Mouse (Mus musculus) heart, embryonic 11.5 days (tissue): ENCODE measurements around the gene Gm6096. TPM values are rescaled to one million over a fixed set of nuclear protein-coding genes. Genes with fewer than 3 reads are reported as not detected.
A peak's percentile ranks its signal among the peaks of the same experiment; 100 is the strongest.

Experiments used
- ATAC-seq: fragments of 200-750 bp; cut with Nextera tagmentation; replicated peaks from 2 replicates; pipeline ENCODE4 v1.8.0; 2017; ENCODE audit warnings: moderate library complexity; ENCODE audit not compliant: insufficient number of reproducible peaks, low FRiP score, low TSS enrichment
- H3K27ac ChIP-seq: fragments of 300-500 bp; sonication (generic); 2 replicates; pipeline ENCODE4 v1.5.1; 2014; ENCODE audit warnings: mild to moderate bottlenecking, low read depth, low read length
- H3K27me3 ChIP-seq: fragments of 300-500 bp; sonication (generic); 2 replicates; pipeline ENCODE4 v1.6.1; 2014; ENCODE audit warnings: mild to moderate bottlenecking, low read length, mixed read lengths; ENCODE audit not compliant: control insufficient read depth, insufficient read depth
- H3K36me3 ChIP-seq: fragments of 300-500 bp; sonication (generic); 2 replicates; pipeline ENCODE4 v1.6.1; 2014; ENCODE audit warnings: mild to moderate bottlenecking, low read length, moderate library complexity, mixed read lengths; ENCODE audit not compliant: control insufficient read depth, insufficient read depth
- H3K4me1 ChIP-seq: fragments of 300-500 bp; sonication (generic); 2 replicates; pipeline ENCODE4 v1.6.1; 2014; ENCODE audit warnings: low read length; ENCODE audit not compliant: control insufficient read depth, insufficient read depth
- H3K4me2 ChIP-seq: fragments of 300-500 bp; sonication (generic); 2 replicates; pipeline ENCODE4 v1.6.1; 2014; ENCODE audit warnings: mild to moderate bottlenecking, moderate library complexity
- H3K4me3 ChIP-seq: fragments of 300-500 bp; sonication (generic); 2 replicates; pipeline ENCODE4 v1.5.1; 2014; ENCODE audit warnings: low read depth, low read length
- H3K9ac ChIP-seq: fragments of 300-500 bp; sonication (generic); 2 replicates; pipeline ENCODE4 v1.6.1; 2014; ENCODE audit warnings: mild to moderate bottlenecking, low read depth, low read length, moderate library complexity
- H3K9me3 ChIP-seq: fragments of 300-500 bp; sonication (generic); replicated peaks from 2 replicates; pipeline ENCODE4 v1.6.1; 2016; ENCODE audit warnings: low read length; ENCODE audit not compliant: control insufficient read depth
- WGBS: fragments of 180-500 bp; shearing (Covaris S2); extraction: QIAGEN DNeasy Blood & Tissue Kit; methylation state at CpG from one replicate; pipeline ENCODE4 v1.1.7; 2014; ENCODE audit not compliant: insufficient replicate concordance; 5-methylcytosine and 5-hydroxymethylcytosine counted together
- polyA plus RNA-seq: library from polyadenylated mRNA; unstranded; fragments of >200 nt; fragmentation: Nextera tagmentation; extraction: Ambion mirVana; gene quantifications from 2 replicates; pipeline ENCODE4 v1.2.1, GENCODE M21; 2014

Gm6096 gene
- polyA plus RNA-seq, 1 experiment from 2014 or later: 0.80 TPM

DNA sequence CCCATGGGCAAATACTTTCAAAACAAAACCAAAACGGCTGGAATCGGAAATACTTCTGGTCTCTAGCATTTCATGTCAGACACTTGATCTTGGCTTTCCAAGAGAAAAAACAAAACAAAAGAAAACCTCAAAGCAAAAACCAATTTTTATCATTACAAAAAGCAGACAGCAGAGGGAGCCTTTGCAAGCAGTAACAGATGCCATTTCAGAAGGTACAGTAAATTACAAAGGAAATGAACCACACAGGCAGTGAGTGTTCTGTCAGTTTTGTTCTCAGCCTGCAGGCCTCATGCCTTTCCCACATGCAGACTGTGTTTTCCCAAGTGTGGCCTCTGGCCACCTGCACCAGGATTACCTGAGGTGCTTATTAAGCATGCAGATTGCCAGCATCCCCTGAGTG lies 1.2 kb downstream of the Gm6096 start:
- Histone ChIP-seq H3K9me3 (no peaks in the 10 kb centered on the region), H3K4me1 (no peaks in the 10 kb centered on the region), H3K36me3 (peaks cover 29% of the 10 kb centered on the region), H3K9ac (no peak overlapping the region), H3K27ac (no peak overlapping the region), H3K4me2 (no peak overlapping the region), H3K4me3 (no peak overlapping the region), H3K27me3 (no peaks in the 10 kb centered on the region)
- WGBS: 83% methylated on average over 2 of the region's 2 CpGs
- ATAC-seq: no peak

DNA sequence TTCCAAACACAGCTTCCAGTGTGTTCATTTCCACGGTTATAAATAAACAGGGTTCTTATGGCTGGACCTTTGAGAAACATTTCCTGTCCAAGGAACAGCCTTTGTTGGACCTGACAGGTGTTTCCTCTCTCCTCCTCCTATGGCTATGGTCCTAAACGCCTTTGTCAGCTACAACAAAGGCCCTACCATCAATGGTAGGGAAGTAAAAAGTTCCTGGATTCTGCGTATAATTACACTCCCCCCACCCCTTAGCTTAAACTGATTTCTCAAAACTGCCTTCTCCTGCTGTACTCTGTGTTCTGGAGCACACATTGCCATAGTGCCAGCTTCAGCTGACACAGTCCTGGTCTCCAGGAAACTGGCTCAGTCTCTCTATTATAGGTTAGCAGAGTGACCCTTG lies 4.3 kb downstream of the Gm6096 start:
- Histone ChIP-seq H3K36me3 (peaks cover 28% of the 10 kb centered on the region), H3K9me3 (no peaks in the 10 kb centered on the region), H3K27ac (0 out of 2 replicates have a peak overlapping the region, but pooled peaks have one; percentile 6), H3K4me1 (no peaks in the 10 kb centered on the region), H3K4me3 (no peak overlapping the region), H3K27me3 (no peaks in the 10 kb centered on the region), H3K4me2 (no peak overlapping the region), H3K9ac (no peak overlapping the region)
- 73% methylated on average over 3 of the region's 3 CpGs for WGBS
- no peak for ATAC-seq

DNA sequence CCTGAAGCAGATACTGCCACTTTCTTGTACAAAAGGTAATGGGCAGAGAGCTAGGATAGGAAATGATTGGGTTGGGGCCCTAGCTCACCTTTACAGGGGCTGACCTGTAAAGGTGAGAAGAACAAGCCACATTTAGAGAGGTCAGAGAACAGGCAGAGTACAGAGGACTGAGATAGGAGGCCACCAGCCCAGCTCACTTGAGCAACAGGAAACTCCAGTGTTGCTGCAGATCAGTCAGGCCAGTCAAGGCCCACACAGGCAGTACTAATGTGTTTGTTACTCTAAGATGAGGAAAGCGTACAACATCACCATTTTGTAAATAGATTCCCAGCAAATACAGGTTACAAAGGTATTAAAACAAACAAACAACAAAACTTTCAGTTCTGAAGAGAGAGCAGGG lies 5.1 kb downstream of the Gm6096 start:
- Histone ChIP-seq H3K4me3 (no peak overlapping the region), H3K4me2 (no peak overlapping the region), H3K27me3 (no peaks in the 10 kb centered on the region), H3K9me3 (no peaks in the 10 kb centered on the region), H3K4me1 (no peaks in the 10 kb centered on the region), H3K27ac (no peak overlapping the region), H3K36me3 (peaks cover 22% of the 10 kb centered on the region), H3K9ac (no peak overlapping the region)
- no peak for ATAC-seq
- 86% methylated on average over 1 of the region's 1 CpGs for WGBS

DNA sequence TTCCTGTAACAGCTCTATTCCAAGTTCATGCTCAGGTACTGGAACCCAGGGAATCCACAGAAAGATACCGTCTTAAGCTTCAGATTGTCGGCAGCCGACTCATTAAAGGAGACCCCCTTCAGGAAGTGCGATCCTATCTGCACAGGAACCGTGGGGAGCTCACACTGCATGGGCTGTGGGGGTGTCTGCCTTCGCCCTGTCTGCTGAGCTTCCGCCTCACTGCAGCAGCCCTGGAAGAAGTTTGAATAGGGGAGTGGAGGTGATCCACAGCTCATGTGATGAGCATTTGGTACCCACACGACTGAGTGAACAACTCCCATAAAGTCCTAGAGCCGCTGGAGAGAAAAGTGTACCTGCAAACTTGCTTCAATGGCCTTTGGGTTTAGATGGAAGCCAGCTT lies 6.4 kb downstream of the Gm6096 start:
- Histone ChIP-seq H3K27me3 (no peaks in the 10 kb centered on the region), H3K4me3 (no peak overlapping the region), H3K27ac (no peak overlapping the region), H3K4me2 (no peak overlapping the region), H3K9me3 (no peaks in the 10 kb centered on the region), H3K36me3 (peaks cover 29% of the 10 kb centered on the region), H3K9ac (no peak overlapping the region), H3K4me1 (no peaks in the 10 kb centered on the region)
- 77% methylated on average over 9 of the region's 9 CpGs for WGBS
- no peak for ATAC-seq

DNA sequence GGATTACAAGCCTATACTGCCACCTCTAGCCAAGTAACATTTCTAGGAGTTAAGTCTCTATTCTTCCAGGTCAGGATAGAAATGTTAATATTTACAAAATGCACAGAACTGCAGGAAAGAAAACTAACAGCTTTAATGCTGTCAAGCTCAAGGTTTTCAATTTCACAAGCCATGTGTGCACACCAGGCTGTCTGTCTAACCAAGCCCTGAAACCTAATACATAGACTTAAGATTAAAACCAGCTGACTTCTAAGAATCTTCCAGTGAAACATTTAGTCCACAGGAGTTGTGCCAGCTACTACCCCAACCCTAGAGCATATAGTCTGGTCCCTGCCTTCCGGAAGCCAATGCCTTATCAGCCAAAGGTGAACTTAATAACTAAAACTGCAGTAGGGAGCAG lies 7.6 kb downstream of the Gm6096 start:
- no peak overlapping the region for H3K9ac ChIP-seq
- H3K27ac ChIP-seq: no peak overlapping the region
- no peaks in the 10 kb centered on the region for H3K4me1 ChIP-seq
- no peak for ATAC-seq
- 83% methylated on average over 1 of the region's 1 CpGs for WGBS
- no peak overlapping the region for H3K4me3 ChIP-seq
- H3K4me2 ChIP-seq: no peak overlapping the region
- no peaks in the 10 kb centered on the region for H3K9me3 ChIP-seq
- peaks cover 29% of the 10 kb centered on the region for H3K36me3 ChIP-seq
- H3K27me3 ChIP-seq: no peaks in the 10 kb centered on the region

DNA sequence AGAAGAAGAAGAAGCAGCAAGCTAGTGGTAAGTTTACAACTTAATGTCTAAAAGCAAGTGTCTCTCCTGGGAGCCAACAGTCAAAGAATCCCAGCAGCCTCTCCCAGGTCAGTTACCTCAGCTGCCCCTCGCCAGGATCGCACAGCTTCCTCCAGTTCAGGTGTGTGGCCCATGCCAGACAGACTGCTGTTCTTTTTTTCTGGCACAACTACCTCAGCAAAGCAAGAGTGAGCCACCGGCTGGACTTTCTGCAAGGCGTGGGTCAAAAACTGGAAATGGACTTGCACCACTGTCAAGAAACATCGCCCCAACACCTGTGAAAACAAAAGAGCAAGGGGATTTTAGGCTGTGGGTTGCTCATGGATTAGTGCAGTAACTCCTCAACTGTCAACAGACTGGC lies 12.6 kb downstream of the Gm6096 start:
- H3K4me1 ChIP-seq: peaks cover 24% of the 10 kb centered on the region
- no peak overlapping the region for H3K4me2 ChIP-seq
- no peak for ATAC-seq
- H3K9ac ChIP-seq: no peak overlapping the region
- H3K9me3 ChIP-seq: no peaks in the 10 kb centered on the region
- no peak overlapping the region for H3K4me3 ChIP-seq
- 93% methylated on average over 5 of the region's 5 CpGs for WGBS
- H3K27ac ChIP-seq: no peak overlapping the region
- no peaks in the 10 kb centered on the region for H3K27me3 ChIP-seq
- peaks cover 7% of the 10 kb centered on the region; the same call in 1 of the 2 replicates for H3K36me3 ChIP-seq

DNA sequence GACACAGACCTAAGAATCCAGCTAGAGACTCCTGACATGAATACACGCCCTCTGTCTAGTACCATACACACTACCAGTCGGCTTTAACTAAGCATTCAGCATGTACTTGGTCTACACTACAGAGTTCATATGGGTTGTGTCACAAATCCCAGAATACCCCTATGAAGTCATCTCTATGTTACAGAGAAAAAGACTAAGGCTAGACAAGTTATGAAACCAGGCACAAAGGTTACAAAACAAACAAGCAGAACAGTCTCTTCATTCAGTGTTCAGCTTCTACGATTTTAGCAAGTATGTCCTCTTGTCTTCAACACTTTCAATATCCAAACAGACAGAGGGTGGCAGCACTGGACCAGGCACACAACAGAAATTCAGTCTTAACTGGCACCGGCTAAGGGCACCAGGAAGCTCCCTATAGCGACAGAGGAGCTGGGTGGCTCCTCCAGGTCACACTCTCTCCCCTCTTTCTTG lies 15.1 kb downstream of the Gm6096 start:
- Histone ChIP-seq H3K27me3 (no peaks in the 10 kb centered on the region), H3K4me2 (no peak overlapping the region), H3K4me1 (peaks cover 38% of the 10 kb centered on the region), H3K9me3 (no peaks in the 10 kb centered on the region), H3K36me3 (peaks cover 7% of the 10 kb centered on the region; the same call in 1 of the 2 replicates), H3K4me3 (no peak overlapping the region), H3K9ac (no peak overlapping the region), H3K27ac (0 out of 2 replicates have a peak overlapping the region, but pooled peaks have one; percentile 4)
- ATAC-seq: no peak; the same call in 1 of the 2 replicates
- 42% methylated on average over 5 of the region's 5 CpGs for WGBS

DNA sequence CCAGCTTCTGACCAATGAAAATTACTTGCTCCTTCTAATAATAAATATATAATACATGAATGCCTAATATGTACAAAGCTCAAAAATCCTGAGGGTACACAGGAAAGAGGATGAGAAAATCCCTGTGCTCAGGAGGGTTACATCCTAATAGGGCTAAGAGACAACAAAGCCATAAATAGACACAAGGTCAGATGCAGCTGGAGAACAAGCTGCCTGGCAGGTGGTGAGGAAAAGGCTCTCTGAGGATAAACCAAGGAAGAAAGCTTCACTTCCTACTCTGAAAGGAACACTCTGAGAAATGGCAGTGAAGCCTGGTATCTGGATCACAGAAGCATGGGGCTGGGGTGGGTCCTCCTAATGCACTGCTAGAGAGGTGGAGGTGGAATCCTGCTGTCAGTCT lies 15.6 kb downstream of the Gm6096 start:
- H3K36me3 ChIP-seq: peaks cover 5% of the 10 kb centered on the region; the same call in 1 of the 2 replicates
- no peak overlapping the region for H3K4me2 ChIP-seq
- 0 out of 2 replicates have a peak overlapping the region, but pooled peaks have one; percentile 17 for H3K9ac ChIP-seq
- H3K4me1 ChIP-seq: peaks cover 38% of the 10 kb centered on the region
- no peak for ATAC-seq
- no peaks in the 10 kb centered on the region for H3K27me3 ChIP-seq
- no peaks in the 10 kb centered on the region for H3K9me3 ChIP-seq
- H3K4me3 ChIP-seq: no peak overlapping the region
- H3K27ac ChIP-seq: peak overlapping the region; percentile 73

DNA sequence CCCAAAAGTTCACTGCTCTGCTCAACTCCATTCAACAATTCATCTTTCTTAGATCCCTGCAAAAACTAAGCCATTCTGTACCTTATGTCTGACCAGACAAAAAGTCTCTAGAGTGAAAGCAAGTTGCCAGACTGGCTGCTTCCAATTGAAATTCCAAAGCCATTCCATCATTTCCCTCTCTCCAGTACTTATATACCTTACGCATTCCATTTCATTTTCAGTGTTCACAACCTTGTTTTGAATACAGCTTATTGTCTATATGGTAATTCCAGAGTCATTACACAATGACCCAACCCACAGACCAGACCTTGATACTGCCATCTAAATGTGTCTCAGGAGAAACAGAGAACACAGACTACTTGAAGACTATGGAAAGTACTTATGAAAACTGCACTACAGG lies 17.6 kb downstream of the Gm6096 start:
- Histone ChIP-seq H3K27ac (peak overlapping the region; percentile 73), H3K4me3 (no peak overlapping the region), H3K36me3 (no peaks in the 10 kb centered on the region), H3K9me3 (no peaks in the 10 kb centered on the region), H3K4me2 (no peak overlapping the region), H3K4me1 (peaks cover 42% of the 10 kb centered on the region), H3K9ac (no peak overlapping the region), H3K27me3 (no peaks in the 10 kb centered on the region)
- WGBS: 47% methylated on average over 1 of the region's 1 CpGs
- ATAC-seq: no peak
